Comparison of ENCODE assay signal across 8 mouse cellular contexts in genomic region chr19:47067096-47067882, GRCm38 (mm10). TPM values are rescaled to one million over a fixed set of nuclear protein-coding genes. Genes with fewer than 3 reads are reported as not detected.
DNase-seq lines count a peak whose midpoint lies in the region; ATAC-seq and TF ChIP-seq lines count a peak whose summit lies in the region.

Taf5 (plus strand) TSS chr19:47067746.

- H3K9me3 ChIP-seq in embryonic facial prominence, embryonic 14.5 days (ENCODE audit: control insufficient read depth, low read length): no peaks in the 10 kb centered on the region
- no peaks in the 10 kb centered on the region for H3K9me3 ChIP-seq in limb, embryonic 13.5 days
- no peaks in the 10 kb centered on the region for H3K9me3 ChIP-seq in midbrain, embryonic 16.5 days (replicated peaks; ENCODE audit: control insufficient read depth, low read length, poor library complexity, severe bottlenecking)

- no peaks in the 10 kb centered on the region for H3K27me3 ChIP-seq in embryonic facial prominence, embryonic 14.5 days (replicated peaks; ENCODE audit: control insufficient read depth, insufficient read depth, low read length)
- H3K27me3 ChIP-seq in heart, adult 2 months (ENCODE audit: control insufficient read depth, insufficient read depth, low read length): no peaks in the 10 kb centered on the region
- no peaks in the 10 kb centered on the region for H3K27me3 ChIP-seq in limb, embryonic 13.5 days
- H3K27me3 ChIP-seq in midbrain, embryonic 16.5 days (ENCODE audit: control insufficient read depth, insufficient read depth, low read depth, low read length): no peaks in the 10 kb centered on the region

- H3K27ac ChIP-seq in embryonic facial prominence, embryonic 14.5 days (replicated peaks; ENCODE audit: low read depth, low read length): peak within 1 kb of the TSS; percentile 88
- peak within 1 kb of the TSS; percentile 87 for H3K27ac ChIP-seq in heart, adult 2 months
- H3K27ac ChIP-seq in limb, embryonic 13.5 days: peak within 1 kb of the TSS; percentile 88
- peak within 1 kb of the TSS; percentile 92 for H3K27ac ChIP-seq in midbrain, embryonic 16.5 days (ENCODE audit: low read length)

- no peak for TF ChIP-seq CTCF in heart, adult 2 months (IDR thresholded peaks at IDR 0.05)

- DNase-seq in 3T3-L1 (ENCODE audit: low read depth, low spot score): peak; percentile 99
- DNase-seq in adrenal gland, postnatal 4 days (ENCODE audit: low spot score in 2 of 2): peak; percentile 86 to 95
- DNase-seq in embryonic facial prominence, embryonic 14.5 days (ENCODE audit: low spot score): peak; percentile 98
- DNase-seq in heart, adult 2 months: peak; percentile 97 to 98
- DNase-seq in kidney, adult 8-10 months: peak; percentile 96 to 98
- DNase-seq in spleen, postnatal 10 days (ENCODE audit: low spot score in 2 of 2): peak; percentile 99

- TF ChIP-seq POLR2A in heart, adult 2 months (IDR thresholded peaks at IDR 0.05; ENCODE audit: insufficient read depth, low read depth, low read length): peak; percentile 93

- H3K4me1 ChIP-seq in embryonic facial prominence, embryonic 14.5 days (ENCODE audit: control insufficient read depth, insufficient read depth, low read length): no peaks in the 10 kb centered on the region
- 0 out of 2 replicates have a peak, but pooled peaks cover 2% of the 10 kb centered on the region for H3K4me1 ChIP-seq in heart, adult 2 months (ENCODE audit: control insufficient read depth, insufficient read depth, low read length)
- H3K4me1 ChIP-seq in limb, embryonic 13.5 days: peaks cover 11% of the 10 kb centered on the region
- H3K4me1 ChIP-seq in midbrain, embryonic 16.5 days (ENCODE audit: control insufficient read depth, insufficient read depth, low read length): peaks cover 13% of the 10 kb centered on the region

- peak within 1 kb of the TSS; percentile 91 for H3K9ac ChIP-seq in embryonic facial prominence, embryonic 14.5 days (ENCODE audit: low read depth, low read length)
- H3K9ac ChIP-seq in heart, adult 2 months (ENCODE audit: low read depth, low read length): peak within 1 kb of the TSS; percentile 98
- peak within 1 kb of the TSS; percentile 97 for H3K9ac ChIP-seq in limb, embryonic 13.5 days
- peak within 1 kb of the TSS; percentile 92 for H3K9ac ChIP-seq in midbrain, embryonic 16.5 days (ENCODE audit: low read depth, low read length)

- ATAC-seq in embryonic facial prominence, embryonic 14.5 days (ENCODE audit: low read depth): peak; percentile 83
- ATAC-seq in limb, embryonic 13.5 days (ENCODE audit: low FRiP score, low read depth): peak; percentile 81
- peak; percentile 88 for ATAC-seq in midbrain, embryonic 16.5 days

- H3K4me3 ChIP-seq in embryonic facial prominence, embryonic 14.5 days (ENCODE audit: low read depth, low read length): peak within 1 kb of the TSS; percentile 99
- peak within 1 kb of the TSS; percentile 82 for H3K4me3 ChIP-seq in heart, adult 2 months
- H3K4me3 ChIP-seq in limb, embryonic 13.5 days: peak within 1 kb of the TSS; percentile 100
- H3K4me3 ChIP-seq in midbrain, embryonic 16.5 days (ENCODE audit: low read depth, low read length): peak within 1 kb of the TSS; percentile 62

- no peaks in the 10 kb centered on the region for H3K79me2 ChIP-seq in heart, adult 2 months (replicated peaks; ENCODE audit: control insufficient read depth, insufficient read depth, low read length)

- peaks cover 18% of the 10 kb centered on the region for H3K36me3 ChIP-seq in embryonic facial prominence, embryonic 14.5 days (ENCODE audit: control insufficient read depth, insufficient read depth, low read length)
- no peaks in the 10 kb centered on the region; the same call in 1 of the 2 replicates for H3K36me3 ChIP-seq in heart, adult 2 months (ENCODE audit: control insufficient read depth, insufficient read depth, low read length)
- peaks cover 15% of the 10 kb centered on the region for H3K36me3 ChIP-seq in limb, embryonic 13.5 days
- peaks cover 10% of the 10 kb centered on the region for H3K36me3 ChIP-seq in midbrain, embryonic 16.5 days (ENCODE audit: control insufficient read depth, insufficient read depth, low read length)

- peak within 1 kb of the TSS; percentile 62 for H3K4me2 ChIP-seq in embryonic facial prominence, embryonic 14.5 days (ENCODE audit: low read depth, low read length)
- peak within 1 kb of the TSS; percentile 80 for H3K4me2 ChIP-seq in limb, embryonic 13.5 days (replicated peaks)
- H3K4me2 ChIP-seq in midbrain, embryonic 16.5 days (ENCODE audit: low read length): peak within 1 kb of the TSS; percentile 85

- WGBS in embryonic facial prominence, embryonic 14.5 days: 12% methylated on average over 44 of the region's 49 CpGs
- WGBS in heart, adult 2 months: 11% methylated on average over 47 of the region's 49 CpGs
- 10% methylated on average over 49 of the region's 49 CpGs for WGBS in limb, embryonic 13.5 days
- 10% methylated on average over 49 of the region's 49 CpGs for WGBS in midbrain, embryonic 16.5 days

- intact Hi-C loops in heart, adult 2 months (cut with DNase I): no loop called here

- peak; percentile 40; the same call in 1 of the 2 replicates for TF ChIP-seq EP300 in heart, adult 2 months (IDR thresholded peaks at IDR 0.05; ENCODE audit: insufficient read depth, low read depth, low read length)

RNA-seq across cellular contexts. Expression of gene Taf5, which starts in this region (rescaled TPM):
- 1 to 10 TPM; 5.1 to 5.6 TPM for total RNA-seq in adrenal gland, postnatal 4 days (2021)
- polyA plus RNA-seq in embryonic facial prominence, embryonic 14.5 days (2014; fragmentation: Nextera tagmentation; extraction: Ambion mirVana): 6.6 and 7.7 TPM in 2 replicates
- 1 to 10 TPM; 2.7 to 2.9 TPM for total RNA-seq in heart, adult 2 months (2021)
- 1.5 and 2.2 TPM in 2 replicates for polyA plus RNA-seq in heart, adult 2 months (2012; rRNA removed)
- polyA plus RNA-seq in limb, embryonic 13.5 days (2015; fragmentation: Nextera tagmentation; extraction: Ambion mirVana): 5.7 and 5.8 TPM in 2 replicates
- 4.7 and 5.1 TPM in 2 replicates for polyA plus RNA-seq in midbrain, embryonic 16.5 days (2015; fragmentation: Nextera tagmentation; extraction: Ambion mirVana)

Comparison
In these comparisons a context has a peak if more than half of its experiments do, and no peak if none do; other contexts are left out.
1. Peak in every context shown above with its lines: DNase-seq, ATAC-seq, H3K4me3 ChIP-seq and H3K27ac ChIP-seq.